Mouse (Mus musculus) macrophage (primary cell): ENCODE measurements around the gene Mob3b. TPM values are rescaled to one million over a fixed set of nuclear protein-coding genes. Genes with fewer than 3 reads are reported as not detected.

Experiments used
- H3K27ac ChIP-seq: fragments of 350-480 bp; formaldehyde crosslinking; 2 replicates; pipeline ENCODE4 v1.9.0; 2021
- H3K36me3 ChIP-seq: fragments of 350-480 bp; formaldehyde crosslinking; 2 replicates; pipeline ENCODE4 v1.9.0; 2021; ENCODE audit errors: inconsistent target
- H3K4me3 ChIP-seq: fragments of 350-480 bp; formaldehyde crosslinking; 2 replicates; pipeline ENCODE4 v1.9.0; 2021; ENCODE audit errors: inconsistent target
- H3K79me2 ChIP-seq: fragments of 350-480 bp; formaldehyde crosslinking; 2 replicates; pipeline ENCODE4 v1.9.0; 2021; ENCODE audit errors: inconsistent target
- WGBS: methylation state at CpG from one replicate; pipeline ENCODE4 v1.1.7; 2026; ENCODE audit warnings: inconsistent platforms; ENCODE audit not compliant: missing documents; 5-methylcytosine and 5-hydroxymethylcytosine counted together
- polyA plus RNA-seq: library from polyadenylated mRNA; stranded (reverse); fragments of 250-400 nt; gene quantifications from 3 replicates; pipeline ENCODE4 v1.2.4, GENCODE M21; 2018; ENCODE audit warnings: inconsistent platforms

The Mob3b gene
- polyA plus RNA-seq, 1 experiment from 2014 or later: 1.3 TPM

- Histone ChIP-seq H3K27ac (no peak overlapping the region), H3K36me3 (no peaks in the 10 kb centered on the region), H3K79me2 (no peaks in the 10 kb centered on the region), H3K4me3 (no peak overlapping the region)
- WGBS: 88% methylated on average over 9 of the region's 9 CpGs
Measured at GRCm38 (mm10) chr4:35049036-35049741, 108.1 kb downstream of the Mob3b start.

GRCm38 (mm10) chr4:35040896-35041295 is 116.4 kb downstream of the Mob3b start:
- Histone ChIP-seq H3K4me3 (no peak overlapping the region), H3K79me2 (no peaks in the 10 kb centered on the region), H3K27ac (no peak overlapping the region), H3K36me3 (no peaks in the 10 kb centered on the region)
- WGBS: 93% methylated on average over 3 of the region's 5 CpGs

- Histone ChIP-seq H3K4me3 (no peak overlapping the region), H3K79me2 (no peaks in the 10 kb centered on the region), H3K36me3 (no peaks in the 10 kb centered on the region), H3K27ac (no peak overlapping the region)
- WGBS: 89% methylated on average over 1 of the region's 1 CpGs
Measured at GRCm38 (mm10) chr4:35040306-35040705, 117.0 kb downstream of the Mob3b start.

GRCm38 (mm10) chr4:35037824-35038223 is 119.5 kb downstream of the Mob3b start:
- Histone ChIP-seq H3K27ac (no peak overlapping the region), H3K79me2 (no peaks in the 10 kb centered on the region), H3K4me3 (no peak overlapping the region), H3K36me3 (no peaks in the 10 kb centered on the region)
- WGBS: 92% methylated on average over 2 of the region's 2 CpGs

GRCm38 (mm10) chr4:35034504-35035290 is 122.6 kb downstream of the Mob3b start:
- no peak overlapping the region for H3K4me3 ChIP-seq
- H3K79me2 ChIP-seq: no peaks in the 10 kb centered on the region
- H3K27ac ChIP-seq: no peak overlapping the region
- 34% methylated on average over 18 of the region's 18 CpGs for WGBS
- H3K36me3 ChIP-seq: no peaks in the 10 kb centered on the region

- WGBS: 93% methylated on average over 3 of the region's 3 CpGs
- Histone ChIP-seq H3K79me2 (no peaks in the 10 kb centered on the region), H3K4me3 (no peak overlapping the region), H3K36me3 (no peaks in the 10 kb centered on the region), H3K27ac (no peak overlapping the region)
Measured at GRCm38 (mm10) chr4:35032758-35033157, 124.5 kb downstream of the Mob3b start.

GRCm38 (mm10) chr4:35031623-35032022 is 125.7 kb downstream of the Mob3b start:
- Histone ChIP-seq H3K27ac (no peak overlapping the region), H3K79me2 (no peaks in the 10 kb centered on the region), H3K36me3 (no peaks in the 10 kb centered on the region), H3K4me3 (no peak overlapping the region)
- 97% methylated on average over 3 of the region's 3 CpGs for WGBS

- Histone ChIP-seq H3K27ac (no peak overlapping the region), H3K36me3 (no peaks in the 10 kb centered on the region), H3K79me2 (no peaks in the 10 kb centered on the region), H3K4me3 (no peak overlapping the region)
- WGBS: 93% methylated on average over 5 of the region's 5 CpGs
Measured at GRCm38 (mm10) chr4:35031141-35031540, 126.1 kb downstream of the Mob3b start.

- H3K79me2 ChIP-seq: no peaks in the 10 kb centered on the region
- H3K36me3 ChIP-seq: no peaks in the 10 kb centered on the region
- no peak overlapping the region for H3K27ac ChIP-seq
- H3K4me3 ChIP-seq: no peak overlapping the region
- WGBS: 8% methylated on average over 1 of the region's 1 CpGs
Measured at GRCm38 (mm10) chr4:35018416-35018815, 138.9 kb downstream of the Mob3b start.

GRCm38 (mm10) chr4:35012401-35013307 is 144.6 kb downstream of the Mob3b start:
- no peak overlapping the region for H3K4me3 ChIP-seq
- 98% methylated on average over 7 of the region's 10 CpGs for WGBS
- H3K36me3 ChIP-seq: no peaks in the 10 kb centered on the region
- no peaks in the 10 kb centered on the region for H3K79me2 ChIP-seq
- no peak overlapping the region for H3K27ac ChIP-seq

GRCm38 (mm10) chr4:35006541-35007260 is 150.6 kb downstream of the Mob3b start:
- H3K27ac ChIP-seq: no peak overlapping the region
- H3K36me3 ChIP-seq: no peaks in the 10 kb centered on the region
- WGBS: 88% methylated on average over 11 of the region's 11 CpGs
- H3K79me2 ChIP-seq: no peaks in the 10 kb centered on the region
- H3K4me3 ChIP-seq: no peak overlapping the region

GRCm38 (mm10) chr4:35006056-35006455 is 151.2 kb downstream of the Mob3b start:
- H3K4me3 ChIP-seq: no peak overlapping the region
- H3K27ac ChIP-seq: no peak overlapping the region
- H3K79me2 ChIP-seq: no peaks in the 10 kb centered on the region
- H3K36me3 ChIP-seq: no peaks in the 10 kb centered on the region
- WGBS: 94% methylated on average over 6 of the region's 6 CpGs

- WGBS: 86% methylated on average over 5 of the region's 5 CpGs
- Histone ChIP-seq H3K79me2 (no peaks in the 10 kb centered on the region), H3K36me3 (no peaks in the 10 kb centered on the region), H3K27ac (no peak overlapping the region), H3K4me3 (no peak overlapping the region)
Measured at GRCm38 (mm10) chr4:35005068-35005769, 152.1 kb downstream of the Mob3b start.
